Mouse (Mus musculus): ENCODE data around the gene Iqch. TPM values are rescaled to one million over a fixed set of nuclear protein-coding genes. Genes with fewer than 3 reads are reported as not detected.

Iqch gene
- polyA plus RNA-seq, 1 experiment from 2014 or later = 0.09 TPM

DNA sequence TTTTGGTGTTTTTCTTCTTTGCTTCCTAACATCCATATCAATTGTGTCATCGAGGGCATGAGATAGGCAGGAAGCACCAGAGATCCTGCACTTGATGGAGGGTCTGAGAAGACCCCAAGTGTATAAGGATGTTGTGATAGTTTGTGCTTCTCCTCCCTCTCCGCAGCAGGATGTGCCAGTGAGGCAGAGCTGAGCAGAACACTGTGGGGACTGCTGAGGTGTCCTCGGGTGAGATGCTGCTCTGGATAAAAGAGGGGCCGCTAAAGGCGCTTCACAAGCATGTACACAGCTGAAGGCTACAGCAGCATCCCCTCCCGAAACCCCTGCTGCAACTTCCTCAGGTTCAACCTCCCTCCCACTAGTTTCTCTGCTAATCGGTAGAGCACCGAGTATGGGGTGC lies 95.2 kb downstream of the Iqch start:
- H3K4me2 ChIP-seq (ENCODE audit: low read length) = no peak overlapping the region
- no peaks in the 10 kb centered on the region for H3K27me3 ChIP-seq (replicated peaks; ENCODE audit: control insufficient read depth, insufficient read depth, low read length)
- no peak overlapping the region for H3K4me3 ChIP-seq (ENCODE audit: low read depth, low read length)
- no peaks in the 10 kb centered on the region for H3K4me1 ChIP-seq (replicated peaks; ENCODE audit: control insufficient read depth, insufficient read depth, low read length)
- ATAC-seq (replicated peaks; ENCODE audit: low FRiP score, low TSS enrichment, low read depth) (no peak), DNase-seq (ENCODE audit: low spot score) (no peak)
- H3K9me3 ChIP-seq (ENCODE audit: control insufficient read depth, low read length) = no peaks in the 10 kb centered on the region
- no peak overlapping the region for H3K9ac ChIP-seq (ENCODE audit: low read length)
- H3K27ac ChIP-seq (ENCODE audit: low read depth) = no peak overlapping the region
- no peaks in the 10 kb centered on the region for H3K36me3 ChIP-seq (ENCODE audit: control insufficient read depth, insufficient read depth, low read length)
- WGBS = 76% methylated on average over 8 of the region's 8 CpGs

DNA sequence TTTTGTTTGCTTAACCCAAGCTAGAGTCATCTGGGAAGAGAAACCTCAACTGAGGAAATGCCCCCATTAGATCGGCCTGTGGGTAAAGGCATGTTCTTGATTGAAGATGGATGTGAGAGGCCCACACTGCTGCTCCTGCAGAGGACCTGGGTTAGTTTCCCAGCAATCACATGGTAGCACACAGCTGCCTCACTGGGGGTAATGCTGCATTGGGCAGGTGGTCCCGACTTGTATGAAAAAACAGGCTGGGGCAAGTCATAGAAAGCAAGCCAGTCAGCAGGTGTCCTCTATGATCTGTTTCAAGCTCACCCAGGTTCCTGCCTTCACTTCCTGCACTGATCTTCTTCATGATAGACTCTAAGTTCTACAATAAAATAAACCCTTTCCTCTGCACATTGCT lies 98.4 kb downstream of the Iqch start:
- H3K4me3 ChIP-seq (ENCODE audit: low read depth, low read length) = no peak overlapping the region
- H3K9me3 ChIP-seq (ENCODE audit: control insufficient read depth, low read length) = no peaks in the 10 kb centered on the region
- H3K27ac ChIP-seq (ENCODE audit: low read depth) = no peak overlapping the region
- H3K36me3 ChIP-seq (ENCODE audit: control insufficient read depth, insufficient read depth, low read length) = no peaks in the 10 kb centered on the region
- no peak for DNase-seq (ENCODE audit: low spot score)
- whole genome bisulfite sequencing = 73% methylated on average over 2 of the region's 2 CpGs
- no peaks in the 10 kb centered on the region for H3K27me3 ChIP-seq (replicated peaks; ENCODE audit: control insufficient read depth, insufficient read depth, low read length)
- no peak for ATAC-seq (replicated peaks; ENCODE audit: low FRiP score, low TSS enrichment, low read depth)
- H3K4me1 ChIP-seq (replicated peaks; ENCODE audit: control insufficient read depth, insufficient read depth, low read length) = no peaks in the 10 kb centered on the region
- no peak overlapping the region for H3K4me2 ChIP-seq (ENCODE audit: low read length)
- H3K9ac ChIP-seq (ENCODE audit: low read length) = no peak overlapping the region

DNA sequence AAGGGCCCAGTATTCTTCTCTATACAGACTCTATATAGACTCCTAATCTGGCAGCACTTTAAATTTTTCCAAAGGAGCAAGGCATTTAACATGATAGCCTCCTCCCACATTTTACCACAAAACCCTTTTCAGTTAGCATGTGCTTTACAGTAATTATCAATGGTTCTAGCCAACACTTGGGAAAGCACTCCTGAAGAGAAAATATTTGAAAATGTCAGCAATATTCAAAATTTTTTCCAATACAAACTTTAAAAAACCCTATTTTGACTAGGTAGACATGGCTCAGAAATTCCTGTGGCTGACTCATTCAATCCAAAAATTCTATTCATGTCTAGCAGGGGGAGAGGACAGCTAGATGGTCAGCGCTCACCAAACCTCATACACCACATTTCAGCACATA lies 100.8 kb downstream of the Iqch start:
- Histone ChIP-seq H3K4me1 (replicated peaks; ENCODE audit: control insufficient read depth, insufficient read depth, low read length) (no peaks in the 10 kb centered on the region), H3K4me2 (ENCODE audit: low read length) (no peak overlapping the region), H3K27ac (ENCODE audit: low read depth) (no peak overlapping the region), H3K9me3 (ENCODE audit: control insufficient read depth, low read length) (no peaks in the 10 kb centered on the region), H3K9ac (ENCODE audit: low read length) (no peak overlapping the region), H3K36me3 (ENCODE audit: control insufficient read depth, insufficient read depth, low read length) (no peaks in the 10 kb centered on the region), H3K27me3 (replicated peaks; ENCODE audit: control insufficient read depth, insufficient read depth, low read length) (no peaks in the 10 kb centered on the region), H3K4me3 (ENCODE audit: low read depth, low read length) (no peak overlapping the region)
- ATAC-seq (replicated peaks; ENCODE audit: low FRiP score, low TSS enrichment, low read depth) (no peak), DNase-seq (ENCODE audit: low spot score) (no peak)
- WGBS = 100% methylated on average over 1 of the region's 1 CpGs

DNA sequence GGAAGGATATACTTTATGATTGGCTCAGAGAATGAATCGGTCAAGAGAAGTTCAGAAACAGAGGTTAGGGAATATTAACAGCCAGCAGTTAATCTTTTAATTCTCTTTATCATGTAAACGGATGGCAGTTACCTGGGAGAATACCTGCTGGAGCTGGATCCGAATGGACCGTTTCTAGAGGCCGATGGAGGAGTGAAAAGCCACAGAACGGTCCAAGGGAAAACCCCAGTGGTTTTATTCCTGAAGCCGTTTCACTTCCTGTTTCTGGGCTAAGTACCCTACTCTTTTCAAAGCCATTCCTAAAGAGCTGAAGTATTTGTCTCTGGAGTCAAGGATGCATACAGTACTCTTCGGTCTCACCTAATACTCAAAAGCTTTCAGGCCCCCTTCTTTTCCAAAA lies 102.4 kb downstream of the Iqch start:
- no peaks in the 10 kb centered on the region for H3K36me3 ChIP-seq (ENCODE audit: control insufficient read depth, insufficient read depth, low read length)
- ATAC-seq (replicated peaks; ENCODE audit: low FRiP score, low TSS enrichment, low read depth) = no peak
- H3K4me1 ChIP-seq (replicated peaks; ENCODE audit: control insufficient read depth, insufficient read depth, low read length) = no peaks in the 10 kb centered on the region
- H3K4me2 ChIP-seq (ENCODE audit: low read length) = no peak overlapping the region
- no peaks in the 10 kb centered on the region for H3K9me3 ChIP-seq (ENCODE audit: control insufficient read depth, low read length)
- H3K4me3 ChIP-seq (ENCODE audit: low read depth, low read length) = no peak overlapping the region
- 84% methylated on average over 8 of the region's 8 CpGs for WGBS
- H3K27ac ChIP-seq (ENCODE audit: low read depth) = no peak overlapping the region
- no peak overlapping the region for H3K9ac ChIP-seq (ENCODE audit: low read length)
- no peaks in the 10 kb centered on the region for H3K27me3 ChIP-seq (replicated peaks; ENCODE audit: control insufficient read depth, insufficient read depth, low read length)
- DNase-seq (ENCODE audit: low spot score) = no peak

DNA sequence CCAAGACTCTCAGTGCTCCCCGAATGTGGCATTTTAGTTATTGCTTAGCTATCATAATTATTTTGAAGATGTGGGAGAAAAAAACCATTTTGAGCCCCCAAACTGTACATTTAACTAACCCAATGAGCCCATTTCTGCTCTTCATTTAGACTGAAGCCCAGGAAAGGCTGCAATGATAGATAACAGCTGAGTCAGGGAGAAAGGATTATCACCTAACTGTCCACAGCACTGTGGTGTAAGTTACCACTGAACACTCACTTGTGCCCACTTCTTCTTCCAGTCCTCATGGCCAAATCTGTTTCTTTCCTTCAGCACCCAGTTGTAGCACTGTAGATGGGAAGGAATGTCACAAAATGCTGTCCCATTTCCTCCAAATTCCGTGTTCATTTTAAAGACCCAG lies 106.5 kb downstream of the Iqch start:
- Histone ChIP-seq H3K27me3 (replicated peaks; ENCODE audit: control insufficient read depth, insufficient read depth, low read length) (no peaks in the 10 kb centered on the region), H3K9ac (ENCODE audit: low read length) (no peak overlapping the region), H3K4me1 (replicated peaks; ENCODE audit: control insufficient read depth, insufficient read depth, low read length) (no peaks in the 10 kb centered on the region), H3K4me3 (ENCODE audit: low read depth, low read length) (no peak overlapping the region), H3K27ac (ENCODE audit: low read depth) (no peak overlapping the region), H3K4me2 (ENCODE audit: low read length) (no peak overlapping the region), H3K36me3 (ENCODE audit: control insufficient read depth, insufficient read depth, low read length) (no peaks in the 10 kb centered on the region), H3K9me3 (ENCODE audit: control insufficient read depth, low read length) (no peaks in the 10 kb centered on the region)
- 78% methylated on average over 2 of the region's 2 CpGs for WGBS
- ATAC-seq (replicated peaks; ENCODE audit: low FRiP score, low TSS enrichment, low read depth) (no peak), DNase-seq (ENCODE audit: low spot score) (no peak)

DNA sequence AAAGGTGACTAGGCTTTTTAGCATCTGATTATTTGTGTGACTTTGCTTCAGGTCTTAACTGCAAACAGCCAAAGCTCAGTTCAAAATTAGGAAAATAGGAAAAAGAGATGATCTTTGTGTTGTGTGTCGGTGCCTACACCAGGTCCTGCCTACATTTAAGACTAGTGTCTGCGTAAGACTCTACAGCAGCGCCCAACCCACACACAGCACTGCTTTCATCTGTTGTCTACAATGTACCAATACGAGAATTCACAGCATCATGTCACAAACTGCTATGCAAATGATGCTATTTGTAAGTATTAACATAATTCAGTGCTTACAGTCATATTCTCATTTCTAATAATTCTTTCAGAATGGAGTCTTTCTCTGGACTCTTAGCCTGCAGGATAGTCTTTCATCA lies 108.5 kb downstream of the Iqch start:
- Histone ChIP-seq H3K9me3 (ENCODE audit: control insufficient read depth, low read length) (no peaks in the 10 kb centered on the region), H3K27me3 (replicated peaks; ENCODE audit: control insufficient read depth, insufficient read depth, low read length) (no peaks in the 10 kb centered on the region), H3K4me2 (ENCODE audit: low read length) (no peak overlapping the region), H3K36me3 (ENCODE audit: control insufficient read depth, insufficient read depth, low read length) (no peaks in the 10 kb centered on the region), H3K4me1 (replicated peaks; ENCODE audit: control insufficient read depth, insufficient read depth, low read length) (no peaks in the 10 kb centered on the region), H3K27ac (ENCODE audit: low read depth) (no peak overlapping the region), H3K4me3 (ENCODE audit: low read depth, low read length) (no peak overlapping the region), H3K9ac (ENCODE audit: low read length) (no peak overlapping the region)
- WGBS = 91% methylated on average over 4 of the region's 4 CpGs
- DNase-seq (ENCODE audit: low spot score) (no peak), ATAC-seq (replicated peaks; ENCODE audit: low FRiP score, low TSS enrichment, low read depth) (no peak)

DNA sequence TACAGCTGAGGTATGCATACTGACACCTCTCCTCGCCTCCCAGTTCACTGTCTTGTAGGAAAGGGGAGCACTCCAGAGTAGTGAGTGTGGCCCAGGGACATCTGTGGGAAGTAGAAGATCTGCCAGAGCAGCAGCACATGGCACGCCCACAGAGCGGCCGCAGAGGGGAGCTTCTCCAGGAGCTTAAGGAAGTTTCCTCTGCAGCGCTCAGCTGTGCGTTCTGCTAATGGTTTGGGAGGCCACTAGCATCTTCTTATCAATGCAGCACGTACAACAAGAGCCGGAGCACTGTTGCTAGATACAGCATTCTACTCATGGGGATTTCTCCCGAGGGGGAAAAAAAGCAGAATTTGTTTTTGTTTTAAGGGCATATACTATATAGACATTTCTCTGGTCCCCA lies 110.0 kb downstream of the Iqch start:
- Histone ChIP-seq H3K27ac (ENCODE audit: low read depth) (no peak overlapping the region), H3K4me1 (replicated peaks; ENCODE audit: control insufficient read depth, insufficient read depth, low read length) (no peaks in the 10 kb centered on the region), H3K9me3 (ENCODE audit: control insufficient read depth, low read length) (no peaks in the 10 kb centered on the region), H3K36me3 (ENCODE audit: control insufficient read depth, insufficient read depth, low read length) (no peaks in the 10 kb centered on the region), H3K9ac (ENCODE audit: low read length) (no peak overlapping the region), H3K4me2 (ENCODE audit: low read length) (no peak overlapping the region), H3K27me3 (replicated peaks; ENCODE audit: control insufficient read depth, insufficient read depth, low read length) (no peaks in the 10 kb centered on the region), H3K4me3 (ENCODE audit: low read depth, low read length) (no peak overlapping the region)
- no peak for DNase-seq (ENCODE audit: low spot score)
- no peak for ATAC-seq (replicated peaks; ENCODE audit: low FRiP score, low TSS enrichment, low read depth)
- WGBS = 22% methylated on average over 9 of the region's 9 CpGs

DNA sequence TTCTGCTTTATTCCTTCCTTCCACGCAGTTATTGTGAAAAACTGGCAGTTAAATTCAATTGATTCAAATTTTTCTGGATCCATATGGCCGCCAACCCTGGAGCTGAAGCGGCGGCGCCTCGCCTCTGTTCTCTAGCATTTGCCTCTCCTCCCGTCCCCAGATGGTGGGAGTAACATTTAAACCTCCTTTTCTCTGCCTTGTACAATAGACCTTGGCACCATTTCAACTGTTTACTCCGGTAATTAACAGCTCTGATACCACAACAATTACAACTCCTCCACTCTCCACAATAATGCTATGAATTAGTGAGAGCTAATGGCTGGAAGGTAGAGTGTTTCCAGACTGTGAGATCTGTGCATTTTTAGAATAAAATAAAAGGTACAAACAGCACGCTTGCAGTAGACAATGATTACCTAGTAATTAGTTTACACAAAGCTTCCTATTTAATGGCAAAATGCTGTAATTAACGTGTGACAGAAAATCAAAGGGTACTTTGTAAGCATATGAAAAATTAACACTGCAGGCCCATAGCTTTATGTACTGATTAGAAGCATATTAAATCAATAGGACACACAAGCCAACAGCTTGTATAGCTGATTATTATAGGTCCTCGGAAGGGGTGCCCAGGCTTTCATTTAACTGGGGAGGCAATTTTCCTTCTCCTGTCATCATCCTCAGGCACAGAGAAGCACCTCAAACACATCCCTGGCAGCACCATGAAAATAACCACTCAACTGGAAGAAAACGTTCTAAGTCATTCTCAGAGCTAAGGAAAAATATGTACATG lies 111.6 kb downstream of the Iqch start:
- Histone ChIP-seq H3K27ac (ENCODE audit: low read depth) (no peak overlapping the region), H3K27me3 (replicated peaks; ENCODE audit: control insufficient read depth, insufficient read depth, low read length) (no peaks in the 10 kb centered on the region), H3K9ac (ENCODE audit: low read length) (no peak overlapping the region), H3K4me3 (ENCODE audit: low read depth, low read length) (no peak overlapping the region), H3K9me3 (ENCODE audit: control insufficient read depth, low read length) (no peaks in the 10 kb centered on the region), H3K4me2 (ENCODE audit: low read length) (no peak overlapping the region), H3K36me3 (ENCODE audit: control insufficient read depth, insufficient read depth, low read length) (no peaks in the 10 kb centered on the region), H3K4me1 (replicated peaks; ENCODE audit: control insufficient read depth, insufficient read depth, low read length) (no peaks in the 10 kb centered on the region)
- ATAC-seq (replicated peaks; ENCODE audit: low FRiP score, low TSS enrichment, low read depth) (no peak), DNase-seq (ENCODE audit: low spot score) (no peak)
- 83% methylated on average over 12 of the region's 12 CpGs for WGBS

DNA sequence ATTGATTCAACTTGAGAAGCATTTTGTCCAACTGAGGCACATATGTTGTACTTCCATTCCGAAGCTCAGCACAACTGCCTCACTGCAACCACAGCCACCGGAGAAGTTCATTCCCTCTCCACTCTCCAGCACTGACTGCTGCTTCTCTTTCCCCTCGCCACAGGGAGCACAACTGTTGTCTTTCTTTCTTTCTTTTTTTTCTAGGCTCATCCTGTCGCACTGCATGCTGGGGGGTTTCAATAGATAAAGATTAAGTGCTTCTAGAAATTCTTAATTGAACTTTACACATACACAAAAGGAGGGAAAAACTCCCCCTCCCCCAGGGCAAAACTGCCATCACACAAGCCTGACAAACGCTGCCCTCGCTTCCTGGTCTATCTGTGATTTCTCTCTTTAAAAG lies 113.1 kb downstream of the Iqch start:
- Histone ChIP-seq H3K27me3 (replicated peaks; ENCODE audit: control insufficient read depth, insufficient read depth, low read length) (no peaks in the 10 kb centered on the region), H3K27ac (ENCODE audit: low read depth) (no peak overlapping the region), H3K4me1 (replicated peaks; ENCODE audit: control insufficient read depth, insufficient read depth, low read length) (no peaks in the 10 kb centered on the region), H3K4me3 (ENCODE audit: low read depth, low read length) (no peak overlapping the region), H3K4me2 (ENCODE audit: low read length) (no peak overlapping the region), H3K9ac (ENCODE audit: low read length) (no peak overlapping the region), H3K9me3 (ENCODE audit: control insufficient read depth, low read length) (no peaks in the 10 kb centered on the region), H3K36me3 (ENCODE audit: control insufficient read depth, insufficient read depth, low read length) (no peaks in the 10 kb centered on the region)
- WGBS = 48% methylated on average over 6 of the region's 6 CpGs
- no peak for DNase-seq (ENCODE audit: low spot score)
- ATAC-seq (replicated peaks; ENCODE audit: low FRiP score, low TSS enrichment, low read depth) = no peak

Measured in intestine, embryonic 14.5 days (tissue).